Mouse (Mus musculus): ENCODE measurements around the gene Pidd1. TPM values are rescaled to one million over a fixed set of nuclear protein-coding genes. Genes with fewer than 3 reads are reported as not detected.

Pidd1 gene
- 16.1 TPM for polyA plus RNA-seq (2017; shearing (Covaris generic))

GRCm38 (mm10) chr7:141443828-141444237, at the start of gene Pidd1:
Pidd1 (minus strand) TSS chr7:141444025.

DNA sequence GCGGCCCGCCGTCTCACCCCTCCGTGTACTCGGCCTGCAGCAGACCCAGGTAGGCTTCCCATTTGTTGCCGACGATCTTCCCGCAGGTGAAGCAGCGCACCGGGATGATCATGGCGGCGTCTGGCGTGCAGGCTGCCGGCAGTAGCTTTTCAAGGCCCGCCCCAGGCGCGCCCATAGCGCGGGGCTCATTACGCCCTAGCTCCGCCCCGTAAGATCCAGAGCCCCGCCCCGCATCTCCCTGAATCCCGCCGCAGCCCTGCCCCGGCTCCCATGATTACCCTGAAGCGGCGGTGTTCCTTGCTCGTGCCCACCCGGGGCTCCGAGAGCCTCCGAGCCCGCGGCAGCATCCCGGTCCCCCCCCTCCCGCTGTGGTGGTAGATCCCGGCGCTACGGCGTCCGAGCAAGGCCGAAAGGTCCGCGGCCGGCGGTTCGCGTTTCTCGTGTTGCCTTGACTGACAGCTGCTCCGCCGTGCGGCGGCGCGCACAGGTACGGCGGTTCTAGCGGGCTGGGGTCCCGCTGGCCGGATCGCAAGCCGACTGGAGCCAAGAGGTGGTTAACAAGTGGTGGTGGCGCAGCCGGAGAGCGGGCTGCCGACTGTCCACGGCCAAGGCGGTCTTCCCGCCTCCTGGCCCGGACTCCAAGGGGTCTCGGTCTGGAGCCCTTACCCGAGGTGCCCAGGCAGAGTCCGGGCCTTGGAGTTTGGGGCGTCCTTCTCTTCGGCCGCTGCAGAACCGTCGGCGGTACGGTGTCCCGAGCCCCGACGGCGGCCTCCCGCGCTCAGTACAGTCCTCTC, 31.4 kb upstream of the Pidd1 start, which contains the start of the genes Polr2l and Tspan4:
Gene Polr2l (minus strand): TSS at position 122 of the 794 bp plus-strand sequence.
Gene Tspan4 (plus strand): TSS at position 230 of the 794 bp plus-strand sequence.

DNA sequence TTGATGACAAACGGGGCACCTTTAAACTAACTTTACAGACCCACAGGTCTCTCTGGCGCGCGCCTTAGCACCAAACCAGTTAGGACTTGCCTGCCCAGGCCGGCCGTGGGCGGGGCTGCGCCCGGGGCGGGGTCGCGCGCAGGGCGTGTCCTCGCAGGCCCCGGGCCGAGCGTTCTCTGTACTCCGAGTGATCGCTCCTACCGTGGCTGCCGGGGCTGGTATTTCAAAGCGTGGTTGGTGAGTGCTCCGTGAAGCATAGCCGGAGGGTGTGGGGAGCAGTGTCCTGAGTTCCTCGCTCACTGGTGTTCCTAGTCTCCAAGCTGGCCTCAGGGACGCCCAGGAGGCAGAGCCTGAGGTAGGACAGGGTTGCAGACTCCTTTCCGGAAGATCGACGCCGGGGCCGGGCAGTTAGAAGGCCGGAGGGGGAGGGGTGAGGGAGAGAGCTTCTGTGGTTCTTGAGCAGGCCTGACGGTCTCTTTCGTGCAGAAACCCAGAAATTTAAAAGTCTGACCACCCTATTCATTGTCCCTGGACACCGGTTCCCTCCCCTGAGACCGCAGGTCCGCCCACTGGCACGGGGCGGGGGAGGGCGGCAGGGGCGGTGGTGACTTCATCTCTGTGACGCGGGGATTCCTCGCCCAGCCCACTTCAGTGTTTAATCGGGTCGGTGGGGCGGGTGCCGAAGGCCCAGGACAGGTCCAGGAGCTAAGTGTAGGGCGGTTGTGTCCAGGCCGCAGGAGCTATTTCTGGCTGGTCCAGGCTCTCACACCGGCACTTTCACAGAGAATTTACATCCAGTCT, 23.6 kb upstream of the Pidd1 start, which contains the start of gene Cd151:
Gene Cd151 (plus strand): TSS at position 163 of the 801 bp plus-strand sequence.

DNA sequence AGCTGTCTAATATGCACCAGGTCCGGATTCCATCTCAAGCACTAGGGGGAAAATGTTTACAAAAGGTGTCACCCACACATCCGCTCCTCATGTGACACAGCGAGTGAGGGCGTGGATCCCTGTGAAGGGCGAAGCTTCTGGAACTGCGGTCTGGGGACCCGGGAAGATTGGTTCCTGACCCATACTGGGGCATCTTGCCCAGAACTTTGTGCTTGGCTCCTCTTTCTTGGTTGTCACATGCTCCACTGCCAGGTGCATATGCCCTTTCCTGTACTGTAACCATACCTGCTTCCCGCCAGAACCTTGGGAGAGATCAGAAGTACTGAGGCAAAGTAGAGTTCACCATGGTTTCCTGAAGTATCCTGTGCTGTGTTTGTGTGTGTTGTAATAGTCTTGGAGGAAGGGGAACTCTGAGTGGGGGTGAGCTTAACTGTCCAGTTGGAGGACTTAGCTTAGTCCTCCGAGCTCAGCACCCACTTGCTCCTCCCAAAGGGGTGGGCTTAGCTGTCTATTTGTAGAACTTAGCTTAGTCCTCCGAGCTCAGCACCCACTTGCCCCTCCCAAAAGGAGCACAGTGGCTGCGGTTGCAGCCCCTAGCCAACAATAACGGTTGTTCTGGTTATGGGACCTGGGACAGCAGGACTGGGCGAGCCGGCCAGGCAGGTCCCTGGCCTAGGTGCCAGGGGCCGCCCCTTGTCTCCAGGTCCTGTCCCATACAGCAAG, 16.7 kb upstream of the Pidd1 start, which contains the start of gene Cracr2b:
Gene Cracr2b (plus strand): TSS at position 704 of the 723 bp plus-strand sequence.

DNA sequence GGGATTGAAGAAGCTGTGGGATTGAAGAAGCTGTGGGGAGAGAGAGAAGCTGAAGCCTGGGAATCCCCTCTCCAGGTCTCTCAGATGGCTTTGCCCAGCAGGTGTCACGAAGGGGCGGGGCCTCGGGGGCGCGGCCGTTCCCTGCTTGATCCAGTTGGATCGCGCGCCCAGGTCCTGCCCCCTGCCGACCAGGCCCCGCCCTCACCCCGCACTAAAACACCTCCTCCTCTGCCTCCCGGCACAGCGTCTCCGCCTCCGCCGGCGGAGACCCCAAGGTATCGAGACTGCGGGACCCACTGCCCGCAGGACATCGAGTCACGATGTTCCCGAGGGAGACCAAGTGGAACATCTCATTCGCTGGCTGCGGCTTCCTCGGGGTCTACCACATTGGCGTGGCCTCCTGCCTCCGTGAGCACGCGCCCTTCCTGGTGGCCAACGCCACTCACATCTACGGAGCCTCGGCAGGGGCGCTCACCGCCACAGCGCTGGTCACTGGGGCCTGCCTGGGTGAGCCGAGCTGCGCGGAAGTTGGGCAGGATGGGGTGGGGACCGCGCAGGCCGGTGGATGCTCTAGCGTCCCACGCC, 11.2 kb upstream of the Pidd1 start, which contains the start of gene Pnpla2:
Gene Pnpla2 (plus strand): TSS at position 232 of the 585 bp plus-strand sequence.

GRCm38 (mm10) chr7:141447110-141447991, 3.5 kb upstream of the Pidd1 start, which contains the start of gene Rplp2:
Rplp2 (plus strand) TSS chr7:141447370.

GRCm38 (mm10) chr7:141437178-141438120, 6.4 kb downstream of the Pidd1 start, which contains the start of gene Slc25a22:
Slc25a22 (minus strand) TSS chr7:141437892.

DNA sequence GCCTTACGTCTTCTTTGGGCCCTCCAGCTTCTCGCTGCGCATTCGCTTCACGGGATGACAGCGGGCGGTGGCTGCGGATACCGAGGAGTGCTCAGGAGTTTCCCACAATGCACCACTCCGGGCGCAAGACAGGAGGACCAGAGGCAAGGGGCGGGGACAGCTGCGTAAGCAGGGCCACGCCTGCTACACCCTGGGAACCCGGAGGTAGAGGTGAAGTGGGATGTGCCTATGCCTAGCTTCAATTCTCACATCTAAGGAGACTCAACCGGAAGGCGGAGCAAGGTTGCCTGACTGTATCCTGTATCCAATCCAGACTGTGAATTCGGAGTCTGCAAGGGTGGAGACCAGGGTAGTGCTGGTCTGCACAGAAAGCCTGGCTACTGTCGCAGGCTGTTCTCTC, 14.5 kb downstream of the Pidd1 start, which contains the start of gene Cend1:
Gene Cend1 (minus strand): TSS at position 182 of the 400 bp plus-strand sequence.

DNA sequence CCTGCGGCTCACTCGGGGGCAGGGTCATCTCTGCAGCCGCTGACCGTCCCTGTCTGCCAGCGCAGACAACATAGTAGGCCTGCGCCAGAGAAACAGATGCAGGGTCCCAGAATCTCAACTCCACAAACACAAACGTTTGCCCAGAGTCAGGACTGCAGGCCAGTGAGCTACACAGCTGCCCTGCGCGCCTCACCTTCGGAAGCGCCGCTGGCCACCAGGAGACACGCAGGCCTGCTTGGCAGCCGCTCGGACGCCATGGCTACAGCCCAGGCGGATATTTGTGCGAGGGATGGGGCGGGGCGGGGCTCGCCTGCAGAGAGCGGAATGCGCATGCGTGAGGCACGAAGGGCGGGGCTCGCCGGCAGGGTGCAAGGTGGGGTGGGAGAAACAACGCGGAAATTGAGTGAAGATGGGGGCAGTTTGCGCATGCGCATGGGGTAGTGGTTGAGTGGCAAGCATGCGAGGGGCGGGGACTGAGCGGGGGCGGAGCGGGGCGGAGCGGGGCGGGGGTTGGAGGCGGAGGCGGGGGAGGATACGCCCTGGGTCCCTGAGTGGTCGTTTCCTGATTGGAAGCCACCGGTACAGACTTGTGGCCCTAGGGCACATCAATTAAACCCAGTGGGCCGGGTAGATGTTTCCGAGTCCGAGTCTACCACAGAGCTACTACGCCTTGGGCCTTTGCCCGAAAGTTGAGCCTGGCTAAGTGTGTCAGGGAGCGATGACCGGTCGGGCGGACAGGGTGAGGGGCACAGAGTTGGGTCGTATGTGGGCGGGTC, 29.8 kb downstream of the Pidd1 start, which contains the start of gene Gatd1:
Gene Gatd1 (minus strand): TSS at position 328 of the 776 bp plus-strand sequence.

GRCm38 (mm10) chr7:141391625-141392551, 51.9 kb downstream of the Pidd1 start, which contains the start of gene Taldo1:
Taldo1 (plus strand) TSS chr7:141392199.

Other genes with a start within 250 kb of the Pidd1 start
- gene Lrrc56, start 249.9 kb downstream of the Pidd1 start, polyA plus RNA-seq (2017; shearing (Covaris generic)) = 3.4 TPM
- 14.1 TPM for gene Lmntd2, start 229.9 kb downstream of the Pidd1 start, polyA plus RNA-seq (2017; shearing (Covaris generic))
- 29.4 TPM for gene Rassf7, start 228.2 kb downstream of the Pidd1 start, polyA plus RNA-seq (2017; shearing (Covaris generic))
- gene Phrf1, start 215.2 kb downstream of the Pidd1 start, polyA plus RNA-seq (2017; shearing (Covaris generic)) = 122 TPM
- 160 TPM for gene Irf7, start 177.5 kb downstream of the Pidd1 start, polyA plus RNA-seq (2017; shearing (Covaris generic))
- not detected for gene Cdhr5, start 167.2 kb downstream of the Pidd1 start, polyA plus RNA-seq (2017; shearing (Covaris generic))
- gene Sct, start 164.9 kb downstream of the Pidd1 start, polyA plus RNA-seq (2017; shearing (Covaris generic)) = not detected
- gene Drd4, start 152.0 kb downstream of the Pidd1 start, polyA plus RNA-seq (2017; shearing (Covaris generic)) = not detected
- gene Deaf1, start 116.3 kb downstream of the Pidd1 start, polyA plus RNA-seq (2017; shearing (Covaris generic)) = 15.6 TPM
- 48.1 TPM for gene Tmem80, start 116.3 kb downstream of the Pidd1 start, polyA plus RNA-seq (2017; shearing (Covaris generic))
- not detected for gene Eps8l2, start 105.1 kb downstream of the Pidd1 start, polyA plus RNA-seq (2017; shearing (Covaris generic))
- gene Taldo1, start 51.8 kb downstream of the Pidd1 start, polyA plus RNA-seq (2017; shearing (Covaris generic)) = 372 TPM
- 91.0 TPM for gene Gatd1, start 29.9 kb downstream of the Pidd1 start, polyA plus RNA-seq (2017; shearing (Covaris generic))
- gene Cend1, start 14.5 kb downstream of the Pidd1 start, polyA plus RNA-seq (2017; shearing (Covaris generic)) = 0.27 TPM
- 87.4 TPM for gene Slc25a22, start 6.1 kb downstream of the Pidd1 start, polyA plus RNA-seq (2017; shearing (Covaris generic))
- gene Rplp2, start 3.3 kb upstream of the Pidd1 start, polyA plus RNA-seq (2017; shearing (Covaris generic)) = 2,295 TPM
- gene Pnpla2, start 11.2 kb upstream of the Pidd1 start, polyA plus RNA-seq (2017; shearing (Covaris generic)) = 109 TPM
- gene Cracr2b, start 17.1 kb upstream of the Pidd1 start, polyA plus RNA-seq (2017; shearing (Covaris generic)) = not detected
- 8.3 TPM for gene Cd151, start 23.4 kb upstream of the Pidd1 start, polyA plus RNA-seq (2017; shearing (Covaris generic))
- 43.2 TPM for gene Polr2l, start 31.1 kb upstream of the Pidd1 start, polyA plus RNA-seq (2017; shearing (Covaris generic))
- 1.9 TPM for gene Tspan4, start 31.2 kb upstream of the Pidd1 start, polyA plus RNA-seq (2017; shearing (Covaris generic))
- 21.2 TPM for gene Chid1, start 95.8 kb upstream of the Pidd1 start, polyA plus RNA-seq (2017; shearing (Covaris generic))
- 15.8 TPM for gene Ap2a2, start 118.1 kb upstream of the Pidd1 start, polyA plus RNA-seq (2017; shearing (Covaris generic))
- 0.12 TPM for gene Muc6, start 211.3 kb upstream of the Pidd1 start, polyA plus RNA-seq (2017; shearing (Covaris generic))
- gene Muc2, start 246.3 kb upstream of the Pidd1 start, polyA plus RNA-seq (2017; shearing (Covaris generic)) = not detected

Data from CD4-positive, CD25-positive, alpha-beta regulatory T cell, adult 9 weeks (primary cell).